Mouse (Mus musculus) lung, adult 2 months (tissue): Measurements from ENCODE around the gene Lrrn4cl.
"Not testable (repeated sequence)": the region's sequence is repeated elsewhere in the genome, so short reads cannot be mapped to it uniquely, and the experiment has no call there.

ENCODE experiments used
- CTCF ChIP-seq: fragments of 200-500 bp; IDR thresholded peaks from 2 replicates; pipeline ENCODE4 v1.5.1; 2011; ENCODE audit warnings: mild to moderate bottlenecking, low read length, control low read depth; ENCODE audit not compliant: insufficient read depth
- POLR2A ChIP-seq: fragments of 200-500 bp; IDR thresholded peaks from 2 replicates; pipeline ENCODE4 v1.6.1; 2011; ENCODE audit warnings: low read depth, mild to moderate bottlenecking, control low read depth, low read length, borderline replicate concordance; ENCODE audit errors: extremely low read depth

GRCm38 (mm10) chr19:8896231-8896630 lies 45.7 kb downstream of the Lrrn4cl start:
- not testable (repeated sequence) for TF ChIP-seq CTCF, POLR2A
